In genomic region chr4:120262206-120262605, GRCm38 (mm10) we compare ENCODE assay signal across 18 mouse cellular contexts. TPM values are rescaled to one million over a fixed set of nuclear protein-coding genes. Genes with fewer than 3 reads are reported as not detected.
DNase-seq lines count a peak whose midpoint lies in the region; ATAC-seq and TF ChIP-seq lines count a peak whose summit lies in the region.
"Had no signal": no experiment of that assay in that cellular context is flagged by ENCODE, and none has a peak within 500 bp of the region (broad histone marks: within the 10 kb centered on the region; RNA-seq: fewer than 3 reads in every experiment).

No protein-coding gene starts in this region.

- peaks cover 100% of the 10 kb centered on the region for H3K27me3 ChIP-seq in embryonic facial prominence, embryonic 10.5 days (replicated peaks; ENCODE audit: low read depth, poor library complexity, severe bottlenecking)
- H3K27me3 ChIP-seq in forebrain, embryonic 15.5 days: no peaks in the 10 kb centered on the region
- peaks cover 46% of the 10 kb centered on the region for H3K27me3 ChIP-seq in midbrain, embryonic 13.5 days

- no peak overlapping the region for H3K4me2 ChIP-seq in forebrain, embryonic 15.5 days (replicated peaks)
- no peak overlapping the region for H3K4me2 ChIP-seq in midbrain, embryonic 13.5 days (replicated peaks)
- H3K4me2 ChIP-seq: heart, embryonic 11.5 days had no signal

- H3K9me3 ChIP-seq in embryonic facial prominence, embryonic 10.5 days: no peaks in the 10 kb centered on the region
- H3K9me3 ChIP-seq in forebrain, embryonic 15.5 days: no peaks in the 10 kb centered on the region
- no peaks in the 10 kb centered on the region for H3K9me3 ChIP-seq in midbrain, embryonic 13.5 days

- no peak overlapping the region for H3K4me3 ChIP-seq in embryonic facial prominence, embryonic 10.5 days
- no peak overlapping the region for H3K4me3 ChIP-seq in forebrain, embryonic 15.5 days
- H3K4me3 ChIP-seq in midbrain, embryonic 13.5 days (replicated peaks): no peak overlapping the region

- peak overlapping the region; percentile 3; the same call in 1 of the 2 replicates for H3K9ac ChIP-seq in forebrain, embryonic 15.5 days (replicated peaks)
- H3K9ac ChIP-seq in midbrain, embryonic 13.5 days (replicated peaks): no peak overlapping the region
- H3K9ac ChIP-seq: liver, postnatal 0 days had no signal

- DNase-seq in brain, embryonic 14.5 days (ENCODE audit: low read depth): peak; percentile 88
- DNase-seq in embryonic facial prominence, embryonic 10.5 days (ENCODE audit: low spot score): no peak
- no peak for DNase-seq in urinary bladder, adult 18-20 months (ENCODE audit: low spot score in 2 of 2)
- no peak for DNase-seq in cerebellum, adult 18-20 months
- DNase-seq: cerebellum, adult 11 months; heart, postnatal 14 days; liver; liver, postnatal 0 days; lung, postnatal 36 days; thymus, postnatal 25 days had no signal

- no peak for TF ChIP-seq POLR2A in brain, embryonic 14.5 days (IDR thresholded peaks at IDR 0.05; ENCODE audit: borderline replicate concordance, extremely low read depth, insufficient read depth, insufficient read length, poor library complexity, severe bottlenecking)

- WGBS in embryonic facial prominence, embryonic 10.5 days: 19% methylated on average over 10 of the region's 10 CpGs
- WGBS in forebrain, embryonic 15.5 days: 6% methylated on average over 10 of the region's 10 CpGs
- 34% methylated on average over 10 of the region's 10 CpGs for WGBS in midbrain, embryonic 13.5 days

- peak overlapping the region; percentile 24; the same call in 1 of the 2 replicates for H3K27ac ChIP-seq in embryonic facial prominence, embryonic 10.5 days (replicated peaks)
- peak overlapping the region; percentile 95 for H3K27ac ChIP-seq in forebrain, embryonic 15.5 days (replicated peaks)
- H3K27ac ChIP-seq in midbrain, embryonic 13.5 days: peak overlapping the region; percentile 49
- H3K27ac ChIP-seq: kidney, postnatal 0 days had no signal

- TF ChIP-seq CTCF in brain, embryonic 14.5 days (IDR thresholded peaks at IDR 0.05; ENCODE audit: borderline replicate concordance, extremely low read depth, insufficient read depth, insufficient read length): no peak

- no peak; the same call in 1 of the 2 replicates for ATAC-seq in forebrain, embryonic 15.5 days (replicated peaks)
- peak; percentile 15; the same call in 1 of the 2 replicates for ATAC-seq in midbrain, embryonic 13.5 days
- ATAC-seq in inflammation-experienced regulatory T-cells, adult 6 months: no peak
- ATAC-seq: CD4-positive, CD25-positive, alpha-beta regulatory T cell, adult 4 months; intestine, postnatal 0 days; liver, postnatal 0 days had no signal

- H3K36me3 ChIP-seq in embryonic facial prominence, embryonic 10.5 days (replicated peaks): no peaks in the 10 kb centered on the region
- H3K36me3 ChIP-seq in forebrain, embryonic 15.5 days: no peaks in the 10 kb centered on the region
- no peaks in the 10 kb centered on the region for H3K36me3 ChIP-seq in midbrain, embryonic 13.5 days
- H3K36me3 ChIP-seq: G1E had no signal

- peaks cover 41% of the 10 kb centered on the region for H3K4me1 ChIP-seq in embryonic facial prominence, embryonic 10.5 days
- peaks cover 91% of the 10 kb centered on the region for H3K4me1 ChIP-seq in forebrain, embryonic 15.5 days
- peaks cover 51% of the 10 kb centered on the region for H3K4me1 ChIP-seq in midbrain, embryonic 13.5 days (replicated peaks)

RNA-seq across cellular contexts. Expression of gene Foxo6, which starts 24.9 kb away (rescaled TPM):
- polyA plus RNA-seq in brain, embryonic 14.5 days (2012; rRNA removed): 22.7 and 35.4 TPM in 2 replicates
- polyA plus RNA-seq in embryonic facial prominence, embryonic 10.5 days (2016; fragmentation: Nextera tagmentation; extraction: Ambion mirVana): 0.05 and 0.21 TPM in 2 replicates
- 4.4 and 5.3 TPM in 2 replicates for polyA plus RNA-seq in forebrain, embryonic 15.5 days (2015; fragmentation: Nextera tagmentation; extraction: Ambion mirVana)
- 0.69 and 0.77 TPM in 2 replicates for polyA plus RNA-seq in midbrain, embryonic 13.5 days (2015; fragmentation: Nextera tagmentation; extraction: Ambion mirVana)
- polyA plus RNA-seq in inflammation-experienced regulatory T-cells, adult 6 months (2017; shearing (Covaris generic)): not detected
- polyA plus RNA-seq: CD4-positive, CD25-positive, alpha-beta regulatory T cell, adult 4 months; G1E; liver, postnatal 0 days had no signal

Comparison
In these comparisons a context has a peak if more than half of its experiments do, and no peak if none do; other contexts are left out.
1. H3K27ac ChIP-seq: peak in every context shown above with its lines; median percentile 95 in forebrain, embryonic 15.5 days; 49 in midbrain, embryonic 13.5 days; 24 in embryonic facial prominence, embryonic 10.5 days.